Mouse (Mus musculus) R1 (cell line): Measurements from ENCODE around the gene Rnf34.

Source experiments
- DNase-seq: peaks from one replicate; pipeline ENCODE4 v3.0.0-alpha.2; 2018; ENCODE audit warnings: low read depth, low spot score

The Rnf34 gene

GRCm38 (mm10) chr5:122849521-122850318, at the start of gene Rnf34:
Rnf34 (plus strand) TSS chr5:122850048.
- peak; percentile 98 for DNase-seq

- DNase-seq, result no peak
Observed at GRCm38 (mm10) chr5:122800345-122801010, 49.4 kb upstream of the Rnf34 start.

- no peak for DNase-seq
Observed at GRCm38 (mm10) chr5:122801684-122802083, 48.2 kb upstream of the Rnf34 start.

- DNase-seq, result no peak
Observed at GRCm38 (mm10) chr5:122802706-122803105, 47.1 kb upstream of the Rnf34 start.

GRCm38 (mm10) chr5:122805503-122805902, 44.3 kb upstream of the Rnf34 start:
- DNase-seq, result peak; percentile 35

GRCm38 (mm10) chr5:122811364-122812079, 38.3 kb upstream of the Rnf34 start:
- peak; percentile 81 for DNase-seq

GRCm38 (mm10) chr5:122812699-122813098, 37.1 kb upstream of the Rnf34 start:
- no peak for DNase-seq

- peak; percentile 99 for DNase-seq
Observed at GRCm38 (mm10) chr5:122820777-122821523, 28.9 kb upstream of the Rnf34 start, which contains the start of gene Anapc5. Anapc5 (minus strand) TSS chr5:122821339.

GRCm38 (mm10) chr5:122821524-122821885, 28.3 kb upstream of the Rnf34 start:
- DNase-seq, result no peak

GRCm38 (mm10) chr5:122822441-122822840, 27.4 kb upstream of the Rnf34 start:
- no peak for DNase-seq

- peak; percentile 82 for DNase-seq
Observed at GRCm38 (mm10) chr5:122823976-122824375, 25.9 kb upstream of the Rnf34 start.

GRCm38 (mm10) chr5:122824450-122824849, 25.4 kb upstream of the Rnf34 start:
- peak; percentile 59 for DNase-seq

GRCm38 (mm10) chr5:122825099-122825498, 24.7 kb upstream of the Rnf34 start:
- DNase-seq, result peak; percentile 95

GRCm38 (mm10) chr5:122832536-122832935, 17.3 kb upstream of the Rnf34 start:
- DNase-seq, result no peak

- DNase-seq, result peak; percentile 47
Observed at GRCm38 (mm10) chr5:122832996-122833395, 16.9 kb upstream of the Rnf34 start.

GRCm38 (mm10) chr5:122841126-122841525, 8.7 kb upstream of the Rnf34 start:
- no peak for DNase-seq

- no peak for DNase-seq
Observed at GRCm38 (mm10) chr5:122843799-122844198, 6.0 kb upstream of the Rnf34 start.

GRCm38 (mm10) chr5:122850319-122851002, 613 bp downstream of the Rnf34 start:
- no peak for DNase-seq

- no peak for DNase-seq
Observed at GRCm38 (mm10) chr5:122852611-122853010, 2.8 kb downstream of the Rnf34 start.

GRCm38 (mm10) chr5:122855858-122856257, 6.0 kb downstream of the Rnf34 start:
- no peak for DNase-seq

GRCm38 (mm10) chr5:122863053-122863452, 13.2 kb downstream of the Rnf34 start:
- no peak for DNase-seq
